Mouse (Mus musculus): Measurements from ENCODE around the gene Sphk1. TPM values are rescaled to one million over a fixed set of nuclear protein-coding genes. Genes with fewer than 3 reads are reported as not detected.

Sphk1 gene
- total and polyA plus RNA-seq, 2 experiments, result 0.21 to 0.55 TPM

GRCm38 (mm10) chr11:116571767-116572679, 41.3 kb downstream of the Sphk1 start:
- peaks cover 46% of the 10 kb centered on the region for H3K79me2 ChIP-seq (ENCODE audit: control insufficient read depth, insufficient read depth, low read length)
- no peak for TF ChIP-seq CTCF (IDR thresholded peaks at IDR 0.05; ENCODE audit: low read depth, low read length)
- TF ChIP-seq POLR2A (IDR thresholded peaks at IDR 0.05; ENCODE audit: extremely low read depth, insufficient read depth, low read length), result no peak
- H3K36me3 ChIP-seq (ENCODE audit: control insufficient read depth, insufficient read depth, low read length), result no peaks in the 10 kb centered on the region
- H3K9ac ChIP-seq (ENCODE audit: low read depth, low read length), result no peak overlapping the region
- DNase-seq (ENCODE audit: extremely low read depth, low read depth, low spot score), result peak; percentile 29
- no peaks in the 10 kb centered on the region for H3K27me3 ChIP-seq (ENCODE audit: control insufficient read depth, insufficient read depth, low read length)
- H3K27ac ChIP-seq (replicated peaks; ENCODE audit: insufficient read depth, low read depth, low read length), result no peak overlapping the region
- 58% methylated on average over 19 of the region's 19 CpGs for WGBS
- H3K4me3 ChIP-seq (ENCODE audit: insufficient read depth, low read depth, low read length), result no peak overlapping the region
- no peaks in the 10 kb centered on the region for H3K4me1 ChIP-seq (ENCODE audit: control insufficient read depth, insufficient read depth, low read length)

GRCm38 (mm10) chr11:116572756-116573543, 42.2 kb downstream of the Sphk1 start:
- no peak for TF ChIP-seq POLR2A (IDR thresholded peaks at IDR 0.05; ENCODE audit: extremely low read depth, insufficient read depth, low read length)
- TF ChIP-seq CTCF (IDR thresholded peaks at IDR 0.05; ENCODE audit: low read depth, low read length), result no peak
- WGBS, result 68% methylated on average over 12 of the region's 12 CpGs
- Histone ChIP-seq H3K4me1 (ENCODE audit: control insufficient read depth, insufficient read depth, low read length) (no peaks in the 10 kb centered on the region), H3K4me3 (ENCODE audit: insufficient read depth, low read depth, low read length) (no peak overlapping the region), H3K27me3 (ENCODE audit: control insufficient read depth, insufficient read depth, low read length) (no peaks in the 10 kb centered on the region), H3K27ac (replicated peaks; ENCODE audit: insufficient read depth, low read depth, low read length) (no peak overlapping the region), H3K9ac (ENCODE audit: low read depth, low read length) (no peak overlapping the region), H3K36me3 (ENCODE audit: control insufficient read depth, insufficient read depth, low read length) (no peaks in the 10 kb centered on the region), H3K79me2 (ENCODE audit: control insufficient read depth, insufficient read depth, low read length) (peaks cover 38% of the 10 kb centered on the region)
- no peak for DNase-seq (ENCODE audit: extremely low read depth, low read depth, low spot score)

- TF ChIP-seq POLR2A (IDR thresholded peaks at IDR 0.05; ENCODE audit: extremely low read depth, insufficient read depth, low read length) (no peak), CTCF (IDR thresholded peaks at IDR 0.05; ENCODE audit: low read depth, low read length) (no peak)
- peaks cover 40% of the 10 kb centered on the region for H3K79me2 ChIP-seq (ENCODE audit: control insufficient read depth, insufficient read depth, low read length)
- 78% methylated on average over 6 of the region's 6 CpGs for WGBS
- no peaks in the 10 kb centered on the region for H3K36me3 ChIP-seq (ENCODE audit: control insufficient read depth, insufficient read depth, low read length)
- no peaks in the 10 kb centered on the region for H3K27me3 ChIP-seq (ENCODE audit: control insufficient read depth, insufficient read depth, low read length)
- no peak for DNase-seq (ENCODE audit: extremely low read depth, low read depth, low spot score)
- no peak overlapping the region for H3K9ac ChIP-seq (ENCODE audit: low read depth, low read length)
- H3K27ac ChIP-seq (replicated peaks; ENCODE audit: insufficient read depth, low read depth, low read length), result no peak overlapping the region
- H3K4me3 ChIP-seq (ENCODE audit: insufficient read depth, low read depth, low read length), result no peak overlapping the region
- no peaks in the 10 kb centered on the region for H3K4me1 ChIP-seq (ENCODE audit: control insufficient read depth, insufficient read depth, low read length)
Observed at GRCm38 (mm10) chr11:116574486-116574885, 43.8 kb downstream of the Sphk1 start.

GRCm38 (mm10) chr11:116574982-116575381, 44.3 kb downstream of the Sphk1 start:
- 90% methylated on average over 6 of the region's 6 CpGs for WGBS
- no peak overlapping the region for H3K27ac ChIP-seq (replicated peaks; ENCODE audit: insufficient read depth, low read depth, low read length)
- no peak overlapping the region for H3K9ac ChIP-seq (ENCODE audit: low read depth, low read length)

GRCm38 (mm10) chr11:116575396-116575795, 44.7 kb downstream of the Sphk1 start:
- Histone ChIP-seq H3K9ac (ENCODE audit: low read depth, low read length) (no peak overlapping the region), H3K27ac (replicated peaks; ENCODE audit: insufficient read depth, low read depth, low read length) (no peak overlapping the region), H3K79me2 (ENCODE audit: control insufficient read depth, insufficient read depth, low read length) (peaks cover 32% of the 10 kb centered on the region), H3K4me3 (ENCODE audit: insufficient read depth, low read depth, low read length) (no peak overlapping the region), H3K4me1 (ENCODE audit: control insufficient read depth, insufficient read depth, low read length) (no peaks in the 10 kb centered on the region), H3K27me3 (ENCODE audit: control insufficient read depth, insufficient read depth, low read length) (no peaks in the 10 kb centered on the region), H3K36me3 (ENCODE audit: control insufficient read depth, insufficient read depth, low read length) (no peaks in the 10 kb centered on the region)
- DNase-seq (ENCODE audit: extremely low read depth, low read depth, low spot score), result no peak
- WGBS, result 70% methylated on average over 2 of the region's 2 CpGs
- TF ChIP-seq CTCF (IDR thresholded peaks at IDR 0.05; ENCODE audit: low read depth, low read length) (no peak), POLR2A (IDR thresholded peaks at IDR 0.05; ENCODE audit: extremely low read depth, insufficient read depth, low read length) (no peak)

More at GRCm38 (mm10) chr11:116574982-116575381, 44.3 kb downstream of the Sphk1 start:
- no peaks in the 10 kb centered on the region for H3K4me1 ChIP-seq (ENCODE audit: control insufficient read depth, insufficient read depth, low read length)
- H3K36me3 ChIP-seq (ENCODE audit: control insufficient read depth, insufficient read depth, low read length), result no peaks in the 10 kb centered on the region
- TF ChIP-seq POLR2A (IDR thresholded peaks at IDR 0.05; ENCODE audit: extremely low read depth, insufficient read depth, low read length) (no peak), CTCF (IDR thresholded peaks at IDR 0.05; ENCODE audit: low read depth, low read length) (no peak)
- no peak for DNase-seq (ENCODE audit: extremely low read depth, low read depth, low spot score)
- no peaks in the 10 kb centered on the region for H3K27me3 ChIP-seq (ENCODE audit: control insufficient read depth, insufficient read depth, low read length)
- no peak overlapping the region for H3K4me3 ChIP-seq (ENCODE audit: insufficient read depth, low read depth, low read length)
- peaks cover 35% of the 10 kb centered on the region for H3K79me2 ChIP-seq (ENCODE audit: control insufficient read depth, insufficient read depth, low read length)
